Mouse (Mus musculus): Measurements from ENCODE around the gene Ndufv3. TPM values are rescaled to one million over a fixed set of nuclear protein-coding genes. Genes with fewer than 3 reads are reported as not detected.
"Not testable (repeated sequence)": the region's sequence is repeated elsewhere in the genome, so short reads cannot be mapped to it uniquely, and the experiment has no call there.

Ndufv3 gene
- total RNA-seq, 2 experiments from 2014 or later, result 129 to 291 TPM

DNA sequence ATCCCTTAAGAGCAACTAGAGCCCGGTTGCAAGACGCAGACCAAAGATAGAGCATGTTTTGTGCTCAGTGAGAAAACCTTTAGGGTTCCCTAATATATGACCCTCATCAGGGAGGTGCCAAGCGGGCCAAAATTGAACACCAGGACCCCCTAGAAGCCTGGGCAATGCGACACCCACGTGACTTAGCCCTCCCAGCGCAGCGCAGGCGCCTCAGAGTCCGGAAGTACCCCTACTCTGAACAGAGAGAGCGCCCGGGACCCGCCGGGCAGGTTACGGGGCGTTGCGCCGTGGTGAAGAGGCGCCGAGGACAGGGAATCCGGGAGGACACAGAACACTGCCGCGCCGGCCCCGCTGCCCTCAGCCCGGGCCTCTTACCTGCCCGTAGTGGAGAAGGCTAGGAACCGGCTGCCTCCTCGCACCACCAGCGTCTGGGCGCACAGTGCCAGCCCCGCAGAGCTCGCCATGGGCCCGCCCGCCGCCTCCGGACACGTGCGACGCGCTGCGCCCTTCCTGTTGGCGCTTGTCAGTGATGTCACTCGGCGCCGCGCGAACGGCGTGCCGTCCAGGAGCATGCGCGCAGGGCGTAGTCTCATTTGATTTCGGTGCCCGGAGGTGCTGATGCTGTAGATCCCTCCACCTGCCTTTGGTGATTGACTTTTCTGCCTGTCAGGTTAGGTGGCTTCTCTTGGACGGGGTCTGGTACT, 8.0 kb upstream of the Ndufv3 start:
- peak; percentile 98 for ATAC-seq (replicated peaks; ENCODE audit: poor library complexity)

DNA sequence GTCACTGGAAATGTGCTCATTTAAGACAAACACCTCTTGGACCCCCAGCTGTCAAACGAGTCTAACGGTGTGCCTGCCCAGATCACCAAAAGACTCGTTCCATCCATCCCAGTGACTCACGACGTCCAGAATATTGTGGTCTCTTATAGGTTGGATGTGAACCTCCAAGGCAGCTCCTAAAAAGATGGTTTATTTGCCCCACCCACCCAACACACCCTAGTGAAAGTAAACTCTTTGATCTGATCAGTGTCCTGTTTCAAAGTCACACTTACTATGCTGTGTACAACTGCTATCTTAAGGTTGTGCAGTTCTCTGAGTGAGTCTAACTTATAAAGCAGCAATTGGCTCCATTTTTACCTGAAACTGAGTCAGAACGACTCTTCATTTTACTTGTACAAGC, 7.3 kb upstream of the Ndufv3 start:
- no peak for ATAC-seq (replicated peaks; ENCODE audit: poor library complexity)

DNA sequence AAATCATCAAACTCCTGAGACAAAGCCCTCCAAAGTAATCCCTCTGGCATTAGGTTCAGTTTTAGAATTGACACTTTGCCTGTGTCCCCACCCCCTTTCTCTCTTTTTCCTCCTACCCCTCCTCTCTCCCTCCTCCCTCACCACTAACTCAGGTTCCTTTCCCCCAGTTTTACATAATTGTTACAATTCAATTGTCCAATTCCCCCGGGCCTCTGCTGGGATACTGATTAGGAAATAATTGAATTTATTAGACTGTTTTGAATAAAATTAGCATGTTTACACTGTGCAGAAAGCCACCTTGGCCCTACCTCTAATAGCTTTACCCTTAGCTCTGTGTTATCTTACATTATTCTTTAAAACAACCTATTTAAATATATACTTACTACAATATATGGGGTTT, 5.2 kb upstream of the Ndufv3 start:
- ATAC-seq (replicated peaks; ENCODE audit: poor library complexity), result no peak

DNA sequence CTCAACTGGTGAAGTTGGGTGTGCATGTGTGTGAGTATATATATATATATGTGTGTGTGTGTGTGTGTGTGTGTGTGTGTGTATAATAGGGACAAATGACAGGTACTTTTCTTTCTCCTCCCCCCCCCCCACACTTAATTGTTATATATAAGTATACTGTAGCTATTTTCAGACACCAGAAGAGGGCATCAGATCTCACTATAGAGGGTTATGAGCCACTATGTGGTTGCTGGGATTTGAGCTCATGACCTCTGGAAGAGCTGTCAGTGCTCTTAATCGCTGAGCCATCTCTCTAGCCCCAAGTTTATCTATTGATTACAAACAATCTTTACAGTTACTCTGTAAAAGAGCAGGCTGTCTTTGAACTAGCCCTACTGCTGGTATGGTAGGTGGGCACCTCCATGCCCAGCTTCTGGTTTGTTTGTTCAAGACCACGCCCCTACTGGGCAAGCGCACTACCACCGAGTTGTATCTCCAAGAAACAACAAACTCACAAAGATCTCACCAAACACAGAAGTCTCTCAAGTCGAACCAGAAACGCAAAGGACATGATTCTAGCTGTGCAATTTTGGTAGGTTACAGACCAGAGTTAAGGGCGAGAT, 470 bp upstream of the Ndufv3 start:
- ATAC-seq (replicated peaks; ENCODE audit: poor library complexity), result peak; percentile 43

- no peak for ATAC-seq (replicated peaks; ENCODE audit: poor library complexity)
Observed at GRCm38 (mm10) chr17:31520895-31521294, 980 bp downstream of the Ndufv3 start.

DNA sequence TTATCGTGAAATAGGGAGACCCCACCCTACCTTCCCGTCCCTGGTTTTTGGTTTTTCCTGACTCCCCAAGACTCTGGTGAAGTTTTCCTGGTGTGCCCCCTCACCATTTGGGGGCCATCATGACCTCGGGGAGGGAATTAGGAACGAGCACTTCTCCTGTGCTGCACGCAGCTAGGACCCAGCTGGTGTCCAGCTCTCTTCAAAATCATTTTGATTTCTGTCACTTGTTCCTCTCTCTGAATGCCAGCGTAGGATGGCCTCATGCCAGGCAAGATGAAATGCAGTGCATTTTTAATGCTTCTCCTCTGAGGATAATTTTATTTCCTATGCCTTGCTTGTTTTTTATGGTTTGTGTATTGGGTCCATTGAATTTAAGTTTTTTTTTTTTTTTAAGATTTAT, 2.0 kb downstream of the Ndufv3 start:
- no peak for ATAC-seq (replicated peaks; ENCODE audit: poor library complexity)

DNA sequence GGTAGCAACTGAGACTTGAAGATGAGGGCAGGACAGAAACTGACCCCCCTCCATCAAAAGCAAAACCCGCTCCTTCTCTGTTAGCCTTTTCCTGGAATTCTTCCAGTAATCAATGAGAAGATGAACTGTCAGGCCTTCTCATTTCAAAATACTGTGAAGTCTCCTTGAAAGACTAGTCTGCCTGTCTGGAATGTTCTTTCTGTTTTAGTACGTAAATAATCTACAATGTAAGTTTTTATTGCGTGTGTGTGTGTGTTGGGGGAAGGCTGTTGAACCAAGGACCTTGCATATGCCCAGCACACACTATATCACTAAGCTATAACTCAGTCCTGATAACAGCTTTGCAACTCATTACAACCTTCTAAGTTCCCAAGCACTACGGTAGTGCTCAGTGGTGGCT, 5.2 kb downstream of the Ndufv3 start:
- no peak for ATAC-seq (replicated peaks; ENCODE audit: poor library complexity)

- ATAC-seq (replicated peaks; ENCODE audit: poor library complexity), result no peak
Observed at GRCm38 (mm10) chr17:31525816-31526215, 5.9 kb downstream of the Ndufv3 start.

GRCm38 (mm10) chr17:31529314-31529713, 9.4 kb downstream of the Ndufv3 start:
- ATAC-seq (replicated peaks; ENCODE audit: poor library complexity), result peak; percentile 63

GRCm38 (mm10) chr17:31531441-31532158, 11.7 kb downstream of the Ndufv3 start:
- no peak for ATAC-seq (replicated peaks; ENCODE audit: poor library complexity)

- not testable (repeated sequence) for ATAC-seq (replicated peaks; ENCODE audit: poor library complexity)
Observed at GRCm38 (mm10) chr17:31532331-31532730, 12.4 kb downstream of the Ndufv3 start.

GRCm38 (mm10) chr17:31535358-31535757, 15.4 kb downstream of the Ndufv3 start:
- no peak for ATAC-seq (replicated peaks; ENCODE audit: poor library complexity)

DNA sequence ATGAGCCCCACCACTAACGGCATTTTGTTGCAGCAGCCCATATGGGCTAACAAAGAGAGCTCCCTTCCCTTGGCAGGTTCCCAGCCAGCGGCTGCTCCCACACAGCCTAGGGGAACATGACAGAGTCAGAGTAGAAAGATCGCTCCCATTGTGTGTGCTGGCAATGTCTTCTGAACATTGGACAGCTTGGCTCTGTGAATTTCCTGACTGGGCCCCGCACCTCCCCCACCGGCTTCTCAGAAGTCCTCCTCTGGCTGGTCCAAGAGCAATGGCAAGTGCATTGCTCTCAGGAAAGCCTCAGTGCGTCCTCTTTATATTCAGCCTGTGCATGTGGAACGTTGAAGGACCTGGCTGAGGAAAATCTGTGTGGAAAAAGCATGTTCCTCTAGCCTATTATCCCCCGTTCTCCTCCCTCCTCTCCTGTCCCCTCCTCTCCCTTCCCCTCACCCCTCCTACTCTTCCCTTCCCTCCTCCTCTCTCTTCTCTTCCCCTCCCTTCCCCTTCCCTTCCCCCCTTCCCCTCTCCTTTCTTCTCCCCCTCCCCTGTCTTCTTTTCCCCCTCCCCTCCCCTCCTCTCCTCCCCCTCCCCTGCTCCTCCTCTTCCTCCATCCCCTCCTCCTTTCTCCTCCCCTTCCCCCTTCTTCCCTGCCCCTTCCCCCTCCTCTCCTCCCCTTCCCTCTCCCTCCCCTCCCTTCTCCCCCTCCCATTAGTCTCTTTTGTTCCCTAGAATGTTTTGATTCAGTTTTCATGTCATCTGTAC, 16.1 kb downstream of the Ndufv3 start:
- ATAC-seq (replicated peaks; ENCODE audit: poor library complexity), result no peak

DNA sequence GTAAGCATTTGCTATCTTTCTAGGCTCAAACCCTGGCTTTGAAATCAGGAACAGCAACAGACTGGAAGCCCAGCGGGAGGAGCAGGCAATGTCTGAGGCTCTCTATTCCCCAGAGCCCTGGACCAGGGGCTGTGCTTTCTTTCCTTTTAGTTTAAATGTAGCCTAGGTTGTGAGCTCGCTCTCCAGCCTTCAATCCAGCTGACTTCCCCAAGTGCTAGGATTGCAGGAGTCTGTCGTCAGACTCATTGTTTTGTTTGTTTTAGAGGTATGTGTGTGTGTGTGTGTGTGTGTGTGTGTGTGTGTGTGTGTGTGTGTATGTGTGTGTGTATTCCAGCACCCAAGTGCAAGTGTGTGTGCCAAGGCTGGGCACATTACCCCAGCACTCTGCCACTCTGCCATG, 20.2 kb downstream of the Ndufv3 start:
- ATAC-seq (replicated peaks; ENCODE audit: poor library complexity), result no peak

- ATAC-seq (replicated peaks; ENCODE audit: poor library complexity), result no peak
Observed at GRCm38 (mm10) chr17:31540809-31541459, 21.0 kb downstream of the Ndufv3 start.

- no peak for ATAC-seq (replicated peaks; ENCODE audit: poor library complexity)
Observed at GRCm38 (mm10) chr17:31541460-31541831, 21.5 kb downstream of the Ndufv3 start.

DNA sequence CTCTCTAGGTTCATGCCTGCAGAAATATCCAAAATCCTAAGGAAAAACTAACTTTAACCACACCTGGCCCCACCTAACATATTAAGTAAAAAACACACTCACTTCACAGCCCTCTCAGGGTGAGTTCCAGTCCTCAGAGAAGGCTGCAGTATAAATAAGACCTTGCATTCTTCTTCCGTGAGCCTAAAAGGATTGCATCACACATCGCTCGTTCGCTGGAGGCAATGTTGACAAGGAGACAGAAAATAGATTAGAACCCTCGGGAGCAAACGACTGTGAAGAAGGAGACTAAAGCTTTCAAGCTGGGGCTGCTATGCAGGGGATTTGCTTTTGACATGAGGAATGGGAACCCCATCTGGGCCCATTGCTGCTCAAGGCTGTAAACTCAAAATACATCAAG, 23.7 kb downstream of the Ndufv3 start:
- ATAC-seq (replicated peaks; ENCODE audit: poor library complexity), result no peak

DNA sequence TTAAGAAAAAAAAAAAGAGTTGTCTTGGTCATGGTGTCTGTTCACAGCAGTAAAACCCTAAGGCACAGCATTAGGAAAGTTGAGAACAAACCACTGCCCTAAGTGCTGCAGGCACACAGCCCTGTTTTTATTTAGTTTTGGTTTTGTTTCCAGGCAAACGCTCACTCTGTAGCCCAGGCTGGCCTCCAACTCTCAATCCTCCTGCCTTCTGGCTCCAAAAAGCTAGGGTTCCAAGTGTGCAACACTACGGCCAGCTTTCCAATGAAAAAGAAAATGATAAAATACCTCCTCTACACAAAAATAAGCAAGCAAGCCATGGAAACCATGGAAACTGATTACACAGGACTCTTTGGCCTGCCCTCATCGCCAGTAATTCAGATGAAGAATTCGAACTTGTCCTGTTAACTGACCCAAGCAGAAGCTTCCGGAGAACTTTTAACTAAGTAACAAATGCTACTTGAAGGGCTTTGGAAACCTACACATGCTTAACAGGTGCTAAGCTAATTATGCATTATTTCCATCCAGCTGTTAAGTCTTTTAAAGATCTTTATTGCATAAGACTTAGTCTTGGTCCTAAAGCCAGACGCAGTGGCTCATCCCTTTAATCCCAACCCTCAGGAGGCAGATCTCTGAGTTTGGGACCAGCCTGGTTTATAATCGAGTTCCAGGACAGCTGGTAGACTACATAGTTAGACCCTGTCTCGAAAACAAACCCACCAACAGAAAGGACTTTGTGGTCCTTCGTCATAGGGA, 26.7 kb downstream of the Ndufv3 start:
- no peak for ATAC-seq (replicated peaks; ENCODE audit: poor library complexity)

DNA sequence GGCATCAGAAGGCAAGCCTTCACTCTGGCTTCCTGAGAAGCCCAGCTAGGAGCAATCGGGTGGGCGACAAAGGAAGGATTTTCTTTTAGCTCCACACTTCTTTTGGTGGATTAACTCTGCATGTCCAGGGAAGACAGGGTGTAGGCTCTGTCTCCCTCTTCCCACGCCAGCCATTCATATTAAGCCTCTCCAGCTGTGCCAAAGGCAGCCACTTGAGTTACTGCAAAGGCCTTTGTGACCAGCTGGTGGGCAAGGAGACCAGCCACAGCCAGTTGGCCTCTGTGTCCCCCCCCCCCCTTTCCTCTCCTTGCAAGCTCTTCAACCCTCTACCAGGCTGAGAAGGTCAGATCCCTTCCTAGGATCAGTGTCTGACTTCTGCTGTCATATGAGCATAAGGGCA, 28.1 kb downstream of the Ndufv3 start:
- ATAC-seq (replicated peaks; ENCODE audit: poor library complexity), result no peak

DNA sequence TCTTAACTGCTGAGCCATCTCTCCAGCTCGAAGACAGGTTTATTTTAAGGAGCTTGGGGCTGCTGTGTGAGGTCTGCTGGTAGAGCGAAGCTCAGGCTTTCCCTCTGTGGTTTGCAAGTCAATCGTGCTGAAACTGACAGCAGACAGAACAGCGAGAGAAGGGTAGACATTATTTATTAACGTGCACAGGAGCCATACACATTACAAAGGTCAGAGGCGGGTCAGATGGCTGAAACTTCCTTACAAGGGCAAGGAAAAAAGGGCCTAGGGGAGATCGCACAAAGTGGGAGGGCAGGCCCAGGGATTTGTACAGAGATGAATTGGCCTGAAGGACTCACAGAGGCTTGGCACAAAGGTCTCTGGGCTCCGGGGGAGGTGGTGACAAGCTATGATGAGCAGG, 29.5 kb downstream of the Ndufv3 start:
- ATAC-seq (replicated peaks; ENCODE audit: poor library complexity), result no peak
